Mouse (Mus musculus): ENCODE results near the gene Prrg2.

- no peak for TF ChIP-seq POLR2A (IDR thresholded peaks at IDR 0.05; ENCODE audit: low read depth, low read length)
- no peak for TF ChIP-seq CTCF (IDR thresholded peaks at IDR 0.05; ENCODE audit: extremely low read depth, insufficient read depth, insufficient read length, insufficient replicate concordance)
Measured at GRCm38 (mm10) chr7:45088597-45088996, 26.1 kb upstream of the Prrg2 start.

All from spleen, adult 2 months (tissue).